Mouse (Mus musculus) hindbrain, embryonic 12.5 days (tissue): ENCODE results near the gene Ago4. TPM values are rescaled to one million over a fixed set of nuclear protein-coding genes. Genes with fewer than 3 reads are reported as not detected.

ENCODE experiments used
- ATAC-seq: fragments of 200-750 bp; cut with Nextera tagmentation; 2 replicates; pipeline ENCODE4 v1.8.0; 2017; ENCODE audit warnings: moderate TSS enrichment; ENCODE audit not compliant: low FRiP score
- H3K27ac ChIP-seq: fragments of 300-500 bp; sonication (generic); 2 replicates; pipeline ENCODE4 v1.5.1; 2016; ENCODE audit warnings: mild to moderate bottlenecking
- H3K27me3 ChIP-seq: fragments of 300-500 bp; sonication (generic); 2 replicates; pipeline ENCODE4 v1.6.1; 2016; ENCODE audit warnings: mild to moderate bottlenecking
- H3K36me3 ChIP-seq: fragments of 300-500 bp; sonication (generic); 2 replicates; pipeline ENCODE4 v1.6.1; 2016; ENCODE audit warnings: mild to moderate bottlenecking
- H3K4me1 ChIP-seq: fragments of 300-500 bp; sonication (generic); 2 replicates; pipeline ENCODE4 v1.6.1; 2016
- H3K4me2 ChIP-seq: fragments of 300-500 bp; sonication (generic); replicated peaks from 2 replicates; pipeline ENCODE4 v1.6.1; 2016; ENCODE audit warnings: mild to moderate bottlenecking
- H3K4me3 ChIP-seq: fragments of 300-500 bp; sonication (generic); 2 replicates; pipeline ENCODE4 v1.5.1; 2016; ENCODE audit warnings: mild to moderate bottlenecking
- H3K9ac ChIP-seq: fragments of 300-500 bp; sonication (generic); 2 replicates; pipeline ENCODE4 v1.6.1; 2016; ENCODE audit warnings: mild to moderate bottlenecking, moderate library complexity
- H3K9me3 ChIP-seq: fragments of 300-500 bp; sonication (generic); replicated peaks from 2 replicates; pipeline ENCODE4 v1.6.1; 2016; ENCODE audit warnings: mild to moderate bottlenecking
- WGBS: fragments of 180-500 bp; shearing (Covaris S2); methylation state at CpG from one replicate; pipeline ENCODE4 v1.1.7; 2016; 5-methylcytosine and 5-hydroxymethylcytosine counted together
- polyA plus RNA-seq: library from polyadenylated mRNA; unstranded; fragments of >200 nt; fragmentation: Nextera tagmentation; extraction: Ambion mirVana; gene quantifications from 2 replicates; pipeline ENCODE4 v1.2.1, GENCODE M21; 2016

Gene Ago4
- polyA plus RNA-seq, 1 experiment from 2014 or later: 8.2 TPM

DNA sequence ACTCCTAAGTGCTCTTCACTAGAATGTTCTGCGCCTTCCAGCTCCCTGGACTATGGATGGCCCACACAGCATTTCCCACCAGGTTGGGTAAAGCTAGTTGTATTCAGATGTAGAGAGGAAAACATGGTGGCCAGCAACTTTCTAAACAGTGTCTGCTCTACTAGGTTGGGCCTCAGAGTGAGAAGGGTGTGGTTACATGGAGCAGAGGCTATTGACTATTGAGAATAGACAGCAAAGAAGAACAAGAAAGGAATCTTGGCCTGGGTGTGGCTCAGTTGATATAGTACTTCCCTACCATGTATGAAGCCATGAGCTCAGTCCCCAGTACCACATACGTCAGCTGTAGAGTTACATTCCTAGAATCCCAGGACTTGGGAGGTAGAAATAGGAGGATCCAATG is 24.2 kb downstream of the Ago4 start:
- H3K27ac ChIP-seq: no peak overlapping the region
- H3K4me2 ChIP-seq: no peak overlapping the region
- H3K27me3 ChIP-seq: no peaks in the 10 kb centered on the region
- no peak overlapping the region for H3K4me3 ChIP-seq
- whole genome bisulfite sequencing: 96% methylated on average over 2 of the region's 2 CpGs
- peaks cover 64% of the 10 kb centered on the region for H3K36me3 ChIP-seq
- no peaks in the 10 kb centered on the region for H3K4me1 ChIP-seq
- ATAC-seq: no peak
- H3K9me3 ChIP-seq: no peaks in the 10 kb centered on the region
- H3K9ac ChIP-seq: no peak overlapping the region

DNA sequence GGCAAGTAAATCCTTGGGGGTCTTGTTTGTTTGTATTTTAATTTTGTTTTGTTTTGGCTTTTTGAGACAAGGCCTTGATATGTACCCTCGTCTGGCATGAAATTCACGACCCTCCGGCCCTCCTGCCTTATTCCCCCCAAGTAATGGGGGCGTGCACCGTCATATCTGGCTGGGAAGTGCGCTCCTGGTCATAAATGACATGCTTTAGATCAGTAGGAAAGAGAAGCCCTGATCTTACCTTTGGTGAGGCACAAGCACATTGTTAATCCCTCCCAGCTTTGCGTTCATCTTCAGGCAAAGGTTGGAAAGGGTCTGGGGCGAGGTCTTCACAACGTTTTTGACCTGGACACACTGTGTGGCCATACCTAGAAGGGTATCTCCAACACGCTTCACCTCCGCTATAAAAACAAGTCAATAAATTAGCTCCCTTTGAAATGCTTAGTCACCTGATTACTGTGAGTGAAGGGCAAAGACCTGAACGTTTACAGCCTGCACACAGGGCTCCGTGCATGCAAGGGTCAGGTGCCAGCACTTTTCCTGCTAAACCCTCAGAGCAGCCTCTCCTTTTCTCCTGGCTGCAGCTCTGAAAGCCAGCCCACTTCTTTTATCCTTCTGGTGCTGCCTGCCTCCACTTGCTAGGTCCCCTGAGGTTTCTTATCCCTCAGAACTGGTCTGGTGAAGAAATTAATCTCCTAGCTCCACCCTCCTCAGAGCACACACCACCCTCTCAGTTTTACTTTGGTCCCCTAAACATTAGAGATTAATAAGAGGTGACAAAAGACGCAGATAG is 25.0 kb downstream of the Ago4 start:
- 82% methylated on average over 14 of the region's 14 CpGs for WGBS
- Histone ChIP-seq H3K4me1 (no peaks in the 10 kb centered on the region), H3K27ac (no peak overlapping the region), H3K4me3 (no peak overlapping the region), H3K27me3 (no peaks in the 10 kb centered on the region), H3K4me2 (no peak overlapping the region), H3K36me3 (peaks cover 61% of the 10 kb centered on the region), H3K9me3 (no peaks in the 10 kb centered on the region), H3K9ac (no peak overlapping the region)
- no peak for ATAC-seq

DNA sequence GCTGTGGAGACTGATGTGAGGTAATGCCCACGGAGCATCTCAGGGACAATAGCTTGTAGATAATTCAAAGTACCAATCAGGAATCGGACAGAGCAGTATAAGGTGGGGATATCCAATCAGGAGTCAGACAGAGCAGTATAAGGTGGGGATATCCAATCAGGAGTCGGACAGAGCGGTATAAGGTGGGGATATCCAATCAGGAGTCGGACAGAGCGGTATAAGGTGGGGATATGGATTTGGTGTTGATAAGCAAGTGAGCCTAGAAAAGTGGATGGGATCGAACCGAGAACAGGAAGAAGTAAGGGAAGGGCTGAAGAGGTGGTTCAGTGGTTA is 30.3 kb downstream of the Ago4 start:
- Histone ChIP-seq H3K27me3 (no peaks in the 10 kb centered on the region), H3K27ac (0 out of 2 replicates have a peak overlapping the region, but pooled peaks have one; percentile 17), H3K36me3 (peaks cover 36% of the 10 kb centered on the region), H3K4me2 (no peak overlapping the region), H3K9me3 (no peaks in the 10 kb centered on the region), H3K4me3 (no peak overlapping the region), H3K9ac (no peak overlapping the region), H3K4me1 (peaks cover 4% of the 10 kb centered on the region; the same call in 1 of the 2 replicates)
- ATAC-seq: peak; percentile 56; the same call in 1 of the 2 replicates
- WGBS: 57% methylated on average over 8 of the region's 8 CpGs

DNA sequence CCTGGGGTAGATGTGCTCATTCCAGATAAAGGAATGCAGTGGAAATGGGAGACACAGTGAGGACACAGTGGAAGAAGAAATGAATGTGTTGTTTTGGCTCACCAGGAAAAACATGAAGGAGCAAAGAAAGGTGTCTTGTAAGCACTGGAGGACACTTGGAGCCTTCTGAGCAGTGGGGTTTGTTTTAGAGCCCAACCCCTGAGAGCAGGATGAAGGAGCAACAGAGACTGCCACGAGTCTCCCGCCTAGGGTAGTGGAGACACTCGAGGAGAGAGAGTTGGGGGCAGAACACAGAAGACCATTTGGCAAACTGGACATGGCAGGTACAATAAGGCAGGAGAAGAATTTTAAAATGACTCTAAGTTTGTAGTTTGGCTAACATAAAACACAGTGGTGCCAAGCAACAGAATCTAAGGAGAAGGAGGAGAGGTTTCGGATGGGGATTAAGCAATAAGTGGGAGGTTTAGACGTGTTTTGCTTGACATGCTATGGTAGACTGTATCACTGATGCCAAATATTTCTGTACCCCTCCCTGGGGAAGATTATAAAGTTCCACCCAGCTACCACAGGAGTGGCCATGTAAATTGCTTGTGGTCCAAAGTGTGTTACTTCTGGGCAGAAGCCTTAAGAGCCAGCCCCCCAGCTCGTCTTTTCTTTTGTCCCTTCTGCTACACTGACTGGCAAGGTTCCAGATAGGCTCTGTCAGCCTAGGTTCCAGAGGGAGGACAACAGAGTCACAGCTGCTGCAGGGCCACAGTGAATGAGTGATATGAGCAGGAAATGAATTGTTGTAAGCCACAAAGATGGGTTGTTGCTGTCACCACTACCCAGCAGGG is 30.9 kb downstream of the Ago4 start:
- Histone ChIP-seq H3K9ac (no peak overlapping the region), H3K9me3 (no peaks in the 10 kb centered on the region), H3K36me3 (peaks cover 33% of the 10 kb centered on the region), H3K27me3 (no peaks in the 10 kb centered on the region), H3K27ac (0 out of 2 replicates have a peak overlapping the region, but pooled peaks have one; percentile 17), H3K4me3 (no peak overlapping the region), H3K4me1 (peaks cover 4% of the 10 kb centered on the region; the same call in 1 of the 2 replicates), H3K4me2 (no peak overlapping the region)
- WGBS: 62% methylated on average over 6 of the region's 6 CpGs
- 0 out of 2 replicates have a peak, but pooled peaks have one; percentile 19 for ATAC-seq

- H3K36me3 ChIP-seq: peaks cover 41% of the 10 kb centered on the region
- peaks cover 4% of the 10 kb centered on the region; the same call in 1 of the 2 replicates for H3K4me1 ChIP-seq
- no peak overlapping the region for H3K27ac ChIP-seq
- 95% methylated on average over 1 of the region's 1 CpGs for WGBS
- no peak overlapping the region for H3K4me3 ChIP-seq
- no peaks in the 10 kb centered on the region for H3K27me3 ChIP-seq
- no peak for ATAC-seq
- no peak overlapping the region for H3K9ac ChIP-seq
- H3K4me2 ChIP-seq: no peak overlapping the region
- H3K9me3 ChIP-seq: no peaks in the 10 kb centered on the region
These were observed 34.7 kb downstream of the Ago4 start for GRCm38 (mm10) chr4:126498601-126499000.

DNA sequence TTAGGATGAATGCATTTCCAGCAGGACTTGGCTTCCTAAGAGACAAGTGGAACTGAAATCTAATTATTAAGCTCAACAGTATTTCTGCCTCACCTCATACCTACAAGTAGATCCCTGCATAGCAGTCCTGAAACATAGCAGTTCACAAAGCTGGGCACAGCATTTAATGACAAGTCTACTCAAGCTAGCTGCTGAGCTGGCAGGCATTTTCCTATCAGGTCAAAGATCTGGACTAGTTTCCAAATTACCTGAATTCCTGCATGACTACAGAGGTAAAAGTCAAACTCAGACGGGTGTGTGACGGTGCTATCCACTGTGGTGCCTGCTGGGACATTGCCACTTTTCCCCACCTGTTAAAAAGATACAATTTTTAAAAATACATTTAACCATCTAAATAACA is 36.3 kb downstream of the Ago4 start:
- Histone ChIP-seq H3K4me3 (no peak overlapping the region), H3K36me3 (peaks cover 47% of the 10 kb centered on the region), H3K9ac (no peak overlapping the region), H3K4me1 (no peaks in the 10 kb centered on the region), H3K27ac (no peak overlapping the region), H3K4me2 (no peak overlapping the region), H3K9me3 (no peaks in the 10 kb centered on the region), H3K27me3 (no peaks in the 10 kb centered on the region)
- no peak for ATAC-seq
- WGBS: 85% methylated on average over 2 of the region's 2 CpGs

- Histone ChIP-seq H3K27ac (no peak overlapping the region), H3K27me3 (no peaks in the 10 kb centered on the region), H3K36me3 (peaks cover 54% of the 10 kb centered on the region), H3K4me3 (no peak overlapping the region), H3K4me2 (no peak overlapping the region), H3K9ac (no peak overlapping the region), H3K9me3 (no peaks in the 10 kb centered on the region), H3K4me1 (no peaks in the 10 kb centered on the region)
- ATAC-seq: no peak
- WGBS: 83% methylated on average over 5 of the region's 5 CpGs
These were observed 37.1 kb downstream of the Ago4 start for GRCm38 (mm10) chr4:126495942-126496790.

- Histone ChIP-seq H3K36me3 (peaks cover 61% of the 10 kb centered on the region), H3K27ac (no peak overlapping the region), H3K4me1 (no peaks in the 10 kb centered on the region), H3K4me3 (no peak overlapping the region), H3K4me2 (no peak overlapping the region), H3K9ac (no peak overlapping the region), H3K9me3 (no peaks in the 10 kb centered on the region), H3K27me3 (no peaks in the 10 kb centered on the region)
- 68% methylated on average over 5 of the region's 5 CpGs for WGBS
- no peak for ATAC-seq
These were observed 37.8 kb downstream of the Ago4 start for GRCm38 (mm10) chr4:126495453-126495852.

DNA sequence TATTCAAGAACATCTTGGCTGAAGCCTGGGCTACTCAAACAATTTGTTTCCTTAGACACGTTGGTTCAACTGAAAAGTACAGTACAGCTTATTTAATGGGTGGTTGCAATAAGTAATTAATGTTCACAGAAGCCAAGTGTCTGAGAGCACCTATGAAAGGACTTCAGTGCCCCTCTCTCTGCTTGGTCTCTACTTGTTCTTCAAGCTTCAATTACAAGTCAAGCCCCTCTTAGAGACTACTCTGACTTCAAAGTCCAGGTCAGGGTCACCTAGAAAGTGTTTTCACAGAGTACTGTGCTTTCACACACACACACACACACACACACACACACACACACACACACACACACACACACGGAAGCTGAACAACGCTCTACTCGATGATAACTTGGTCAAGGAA is 39.9 kb downstream of the Ago4 start:
- Histone ChIP-seq H3K9me3 (no peaks in the 10 kb centered on the region), H3K36me3 (peaks cover 55% of the 10 kb centered on the region), H3K4me3 (no peak overlapping the region), H3K9ac (no peak overlapping the region), H3K27me3 (no peaks in the 10 kb centered on the region), H3K4me2 (no peak overlapping the region), H3K27ac (no peak overlapping the region), H3K4me1 (no peaks in the 10 kb centered on the region)
- no peak for ATAC-seq
- 91% methylated on average over 4 of the region's 4 CpGs for WGBS

GRCm38 (mm10) chr4:126491977-126492376 is 41.3 kb downstream of the Ago4 start:
- Histone ChIP-seq H3K27me3 (no peaks in the 10 kb centered on the region), H3K27ac (no peak overlapping the region), H3K4me1 (no peaks in the 10 kb centered on the region), H3K36me3 (peaks cover 51% of the 10 kb centered on the region), H3K4me3 (no peak overlapping the region), H3K9me3 (no peaks in the 10 kb centered on the region), H3K9ac (no peak overlapping the region), H3K4me2 (no peak overlapping the region)
- ATAC-seq: no peak
- WGBS: 60% methylated on average over 5 of the region's 5 CpGs

DNA sequence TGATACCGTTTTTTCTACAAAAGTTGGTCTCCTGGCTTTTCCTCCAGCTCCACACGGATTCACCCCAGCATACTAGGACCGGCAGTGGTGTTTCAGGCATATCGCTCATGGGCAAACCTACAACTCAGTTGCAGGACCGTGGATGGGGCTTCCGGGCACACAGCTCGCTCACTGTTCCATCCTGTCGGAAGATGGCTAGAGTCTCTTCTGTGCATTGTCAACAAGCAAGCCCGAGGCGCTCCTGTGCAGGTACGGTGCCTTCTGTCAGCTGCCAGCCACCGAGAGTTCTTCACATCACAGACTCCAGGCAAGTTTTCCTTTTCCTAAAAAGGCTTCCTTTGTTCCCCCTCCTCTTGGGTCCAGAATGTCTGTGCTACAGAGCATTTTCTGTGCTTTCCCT is 42.5 kb downstream of the Ago4 start:
- ATAC-seq: no peak
- Histone ChIP-seq H3K4me3 (no peak overlapping the region), H3K4me1 (no peaks in the 10 kb centered on the region), H3K9ac (no peak overlapping the region), H3K36me3 (peaks cover 39% of the 10 kb centered on the region), H3K27ac (no peak overlapping the region), H3K27me3 (no peaks in the 10 kb centered on the region), H3K4me2 (no peak overlapping the region), H3K9me3 (no peaks in the 10 kb centered on the region)
- 85% methylated on average over 12 of the region's 12 CpGs for WGBS

DNA sequence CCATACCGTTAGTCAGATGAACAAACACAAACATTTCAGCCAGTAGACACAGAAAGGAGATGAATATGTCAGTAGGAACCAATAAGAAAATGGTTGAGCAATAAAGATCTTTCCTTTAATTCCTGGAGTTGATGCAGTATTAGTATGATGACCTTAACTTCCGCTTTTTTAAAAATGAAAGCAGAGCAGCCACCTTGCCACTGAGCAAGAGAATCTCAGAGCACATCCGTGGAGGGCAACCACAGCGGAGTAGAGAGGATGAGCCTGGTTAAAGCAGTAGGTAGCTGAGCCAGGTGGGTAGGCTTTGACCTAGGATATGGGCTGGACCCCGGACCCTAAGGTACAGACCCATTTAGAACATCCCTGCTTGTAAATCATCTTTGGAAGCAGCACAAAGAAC is 43.5 kb downstream of the Ago4 start:
- no peak overlapping the region for H3K9ac ChIP-seq
- H3K4me3 ChIP-seq: no peak overlapping the region
- no peak for ATAC-seq
- H3K4me2 ChIP-seq: no peak overlapping the region
- 88% methylated on average over 5 of the region's 5 CpGs for WGBS
- H3K9me3 ChIP-seq: no peaks in the 10 kb centered on the region
- no peak overlapping the region for H3K27ac ChIP-seq
- H3K27me3 ChIP-seq: no peaks in the 10 kb centered on the region
- no peaks in the 10 kb centered on the region for H3K4me1 ChIP-seq
- peaks cover 31% of the 10 kb centered on the region for H3K36me3 ChIP-seq
